Mouse (Mus musculus): ENCODE data around the gene Asxl1.

The Asxl1 gene

DNA sequence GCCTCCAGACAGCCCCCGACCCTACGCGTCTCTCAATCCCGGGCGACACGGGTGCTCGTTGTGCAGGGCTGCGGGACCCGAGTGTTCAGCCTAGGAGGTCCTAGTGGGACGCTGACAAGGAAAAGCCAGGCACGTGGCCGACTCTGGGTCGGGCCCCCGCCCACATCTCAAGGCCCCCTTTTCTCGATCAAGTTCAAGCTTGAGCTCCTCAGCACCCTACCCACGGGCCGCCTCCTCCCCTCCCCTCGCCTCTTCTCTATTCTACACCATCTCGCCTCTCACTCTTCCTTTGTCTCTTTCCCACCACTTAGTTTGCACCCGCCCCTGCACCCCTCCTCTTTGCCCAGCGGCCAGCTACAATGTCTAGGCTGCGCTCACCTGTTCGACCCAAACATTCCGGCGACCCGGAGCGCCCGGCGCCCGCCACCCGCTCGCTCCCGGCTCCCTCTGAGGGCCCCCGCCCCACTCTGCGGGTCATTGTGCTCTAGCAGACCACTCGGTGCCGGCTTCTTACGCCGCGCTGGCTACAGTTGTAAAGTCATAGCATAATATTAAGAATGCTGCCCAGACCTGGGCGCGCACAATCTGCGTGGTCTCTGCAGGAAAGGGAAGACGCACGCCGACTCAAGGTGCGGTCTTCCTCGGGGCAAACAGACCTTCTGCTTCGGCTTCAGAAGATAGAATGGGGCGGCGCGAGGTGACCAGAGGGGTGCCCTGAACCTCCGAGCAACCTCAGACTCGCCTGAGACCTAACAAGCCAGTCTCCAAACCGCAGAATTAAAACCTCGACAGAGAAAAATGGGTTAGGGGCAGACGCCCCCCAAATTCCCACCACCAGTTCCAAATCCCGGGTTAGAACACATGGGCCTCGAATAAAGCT is 99.7 kb downstream of the Asxl1 start:
- DNase-seq = peak; percentile 64

- peak; percentile 67 for DNase-seq
These were observed 100.4 kb downstream of the Asxl1 start for GRCm38 (mm10) chr2:153446017-153446408.

DNA sequence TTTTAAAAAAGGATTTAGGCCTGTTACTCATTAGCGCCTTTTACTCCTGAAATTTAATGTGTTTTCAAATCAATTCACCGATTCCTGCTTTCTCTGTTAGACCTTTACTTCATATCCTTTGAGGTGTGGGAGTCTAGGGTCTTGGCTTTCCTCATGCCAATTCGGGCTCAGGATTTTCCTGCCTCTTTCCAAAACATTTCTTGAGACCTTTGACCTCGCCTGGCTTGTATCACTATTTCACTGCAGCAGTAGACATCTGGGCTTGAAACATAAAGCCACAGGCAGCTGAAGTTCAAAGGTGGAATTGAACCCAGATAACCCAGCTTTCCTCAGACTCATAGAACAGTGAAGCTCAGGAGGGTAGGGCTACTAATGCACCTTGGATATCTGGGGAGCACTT is 100.8 kb downstream of the Asxl1 start:
- no peak for DNase-seq

DNA sequence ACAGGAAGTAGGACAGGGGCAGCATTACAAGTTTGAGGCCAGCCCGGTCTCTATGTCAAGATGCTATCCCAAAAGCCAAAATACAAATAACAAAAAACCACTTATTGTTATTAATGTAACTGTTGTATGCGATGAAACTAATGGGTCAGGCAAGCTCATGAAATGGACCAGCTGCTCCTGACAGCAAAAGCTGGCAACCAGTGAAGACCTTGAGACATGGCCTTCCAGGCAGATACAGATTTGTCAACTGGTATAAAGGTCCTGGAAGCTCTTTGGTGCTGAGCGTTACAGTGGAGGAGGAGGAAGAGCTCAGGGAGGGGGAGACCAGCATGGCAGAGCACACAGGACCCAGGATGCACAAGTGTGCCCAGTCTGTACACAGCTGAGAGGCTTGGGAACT is 102.1 kb downstream of the Asxl1 start:
- DNase-seq = no peak

GRCm38 (mm10) chr2:153448519-153448918 is 102.9 kb downstream of the Asxl1 start:
- DNase-seq = no peak

Data from kidney, postnatal 10 days (tissue).